Mouse (Mus musculus) embryonic stem cell, embryonic (primary cell): ENCODE measurements at regions not wholly inside any gene's neighbourhood (a gene's known extent, or its start where the extent isn't known, plus 50 kb on each side); places are given as distances from the start of the nearest gene placed in this dataset.

Experiments
- CTCF ChIA-PET, 4 experiments: fragments of 300-600 bp in 2 of 4; fragments of 350-600 bp in 2 of 4; sonication (Branson Sonifier 250); formaldehyde crosslinking; loops; one replicate each; lab custom pipeline; 2022; ENCODE audit warnings: inconsistent platforms in 2 of 4; lab: Charles Lee
- POLR2A ChIA-PET, 4 experiments: fragments of 300-600 bp in 2 of 4; fragments of 350-600 bp in 2 of 4; sonication (Branson Sonifier 250); formaldehyde crosslinking; loops; one replicate each; lab custom pipeline; 2022; ENCODE audit warnings: antibody characterized with exemption in 4 of 4, inconsistent platforms in 1 of 4; lab: Charles Lee

- CTCF ChIA-PET = no interaction called here
- POLR2A ChIA-PET = no interaction called here
These were observed 88.4 kb downstream of the AI593442 start for GRCm38 (mm10) chr9:52591188-52591587.

GRCm38 (mm10) chr9:52574066-52574465 lies 105.5 kb downstream of the AI593442 start:
- ChIA-PET CTCF (interaction anchor here in 1 of 4 experiments (0.5 kb wide), 1 partner anchor 808 kb away, joined by 3 read pairs; no protein-coding TSS in a partner anchor), POLR2A (no interaction called here)

DNA sequence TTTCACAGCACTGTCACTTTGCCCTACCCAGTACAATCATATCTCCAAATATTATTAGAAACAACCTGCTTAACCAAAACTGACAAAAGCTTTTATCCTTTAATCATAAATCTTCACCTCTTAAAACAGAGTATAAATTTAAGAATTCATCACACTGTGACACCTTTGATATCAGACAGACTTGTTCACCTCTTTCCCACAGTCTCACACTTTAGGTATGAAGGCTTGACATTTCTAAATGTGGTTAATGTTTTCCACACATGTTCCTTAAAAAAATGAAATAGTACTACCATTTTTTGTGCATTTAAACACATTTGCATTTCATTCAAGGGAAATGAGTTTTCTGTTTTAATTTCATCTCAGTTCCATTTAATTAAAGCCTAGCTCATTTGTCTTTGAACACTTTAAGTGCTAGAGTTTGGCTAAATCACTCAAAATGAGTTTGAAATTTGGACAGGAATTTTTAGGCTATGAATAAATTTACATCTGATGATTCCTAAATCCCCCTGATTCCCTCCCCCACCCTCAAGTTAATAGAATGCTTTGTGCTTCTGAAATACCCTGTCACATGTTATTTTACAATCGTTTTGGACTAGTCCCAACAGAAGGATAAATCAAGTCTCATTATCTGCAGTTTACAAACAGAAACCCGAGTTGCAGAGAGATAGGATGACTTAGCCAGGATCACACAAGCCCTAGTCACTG lies 127.9 kb downstream of the AI593442 start:
- ChIA-PET CTCF (no interaction called here), POLR2A (no interaction called here)

DNA sequence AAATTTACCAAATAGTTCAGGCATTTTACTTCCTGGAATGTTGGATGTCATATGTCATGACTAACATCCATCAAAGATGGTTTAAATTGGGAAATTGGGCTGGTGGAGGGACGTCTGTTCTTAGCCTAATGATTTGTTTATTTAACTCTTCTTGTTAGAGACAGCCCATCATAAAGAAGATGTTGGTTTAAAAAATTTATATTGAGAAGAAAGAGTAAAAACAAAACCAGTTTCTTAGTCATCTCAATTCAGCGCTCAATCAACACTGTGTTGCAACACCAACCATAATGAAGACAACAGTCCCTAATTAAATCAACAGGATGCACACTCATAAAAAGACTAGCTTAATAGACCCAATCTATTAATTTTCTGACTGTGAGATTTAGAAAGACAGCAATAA lies 133.5 kb downstream of the AI593442 start:
- ChIA-PET POLR2A (no interaction called here), CTCF (no interaction called here)

- CTCF ChIA-PET = no interaction called here
These were observed 140.5 kb downstream of the AI593442 start for GRCm38 (mm10) chr9:52539086-52539485.

DNA sequence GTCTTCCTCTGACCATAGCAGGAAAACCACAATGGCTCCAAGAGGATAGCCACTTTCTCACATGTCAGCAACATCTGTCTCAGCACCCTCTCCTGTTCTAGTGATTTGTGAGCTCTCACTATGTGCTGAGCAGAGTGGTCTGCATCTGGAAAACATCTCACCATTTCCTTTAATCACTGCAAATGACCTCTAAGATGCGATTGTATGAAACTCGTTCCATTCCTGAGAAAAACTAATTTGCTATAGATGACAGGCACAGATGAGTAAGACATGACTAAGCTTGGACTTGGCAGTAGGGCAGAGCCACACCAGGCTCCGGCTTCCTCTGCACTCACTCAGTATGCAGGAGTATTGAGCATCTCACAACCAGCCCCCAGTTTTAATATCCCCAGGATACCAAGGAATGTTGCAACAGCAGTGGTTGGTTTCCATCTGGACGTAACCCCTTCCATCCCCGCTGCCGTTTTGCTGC lies 150.1 kb downstream of the AI593442 start:
- CTCF ChIA-PET = no interaction called here
- POLR2A ChIA-PET = no interaction called here

More at GRCm38 (mm10) chr9:52539086-52539485, 140.5 kb downstream of the AI593442 start:
- POLR2A ChIA-PET = no interaction called here

DNA sequence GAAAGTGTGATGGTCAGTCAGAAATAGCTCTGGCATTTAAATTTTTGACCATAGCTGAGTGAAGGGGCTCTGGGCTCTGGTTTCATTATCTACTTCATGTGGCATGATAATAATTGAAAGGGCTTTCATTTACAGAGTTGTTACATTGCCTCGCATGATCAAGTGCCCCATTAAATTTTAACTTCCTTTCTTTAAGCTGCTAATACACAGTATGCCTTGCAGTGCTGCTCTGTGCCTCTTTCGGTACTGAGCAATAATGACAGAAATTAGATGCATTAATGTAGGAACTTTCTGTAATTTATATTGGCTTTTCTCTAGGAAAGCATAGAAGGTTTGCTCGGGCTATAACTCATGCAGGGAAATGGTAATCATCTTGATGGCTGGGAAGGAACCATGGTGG lies 179.1 kb downstream of the AI593442 start:
- CTCF ChIA-PET = no interaction called here
- POLR2A ChIA-PET = interaction anchor here in 1 of 4 experiments (0.6 kb wide), 1 partner anchor 31 kb away, joined by 5 read pairs; no protein-coding TSS in a partner anchor

DNA sequence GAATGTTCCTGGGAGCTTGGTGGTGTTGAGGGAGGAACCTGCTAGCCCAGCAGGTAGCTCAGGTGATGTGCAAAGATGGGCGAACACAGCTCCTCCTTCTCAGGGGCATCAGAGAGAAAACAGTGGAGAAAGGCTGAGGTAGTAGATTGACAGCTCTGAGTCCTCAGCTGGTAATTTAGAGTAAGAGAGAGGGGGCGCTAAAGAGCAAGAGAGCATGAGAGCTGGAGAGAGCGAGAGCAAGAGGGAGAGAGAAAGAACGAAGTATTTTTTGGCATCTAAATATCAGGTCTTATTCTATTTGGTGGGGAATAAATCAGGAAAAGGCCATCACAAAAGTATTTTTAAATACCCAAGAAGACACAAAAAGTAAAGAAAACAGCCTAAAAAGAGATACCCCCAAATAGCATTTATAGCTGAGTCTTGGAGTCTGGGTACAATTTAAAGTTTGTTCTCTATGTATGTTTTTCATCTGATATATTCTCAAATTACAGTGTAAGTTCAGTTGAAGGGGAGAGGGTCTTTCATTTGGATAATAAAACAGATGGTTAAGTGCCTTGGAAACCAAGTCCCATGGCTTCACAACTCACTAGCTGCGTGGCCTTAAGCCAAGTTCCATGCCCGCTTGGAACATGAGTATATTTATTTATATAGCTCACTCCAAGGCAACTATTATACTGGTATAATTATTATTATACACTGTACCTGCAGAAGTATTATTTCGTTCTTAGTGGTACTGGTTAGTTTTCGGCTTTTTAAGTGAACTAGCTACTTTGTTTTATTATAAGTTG lies 183.9 kb downstream of the AI593442 start:
- POLR2A ChIA-PET = interaction anchor here in 1 of 4 experiments (0.6 kb wide), 1 partner anchor 21 kb away, joined by 3 read pairs; no protein-coding TSS in a partner anchor

DNA sequence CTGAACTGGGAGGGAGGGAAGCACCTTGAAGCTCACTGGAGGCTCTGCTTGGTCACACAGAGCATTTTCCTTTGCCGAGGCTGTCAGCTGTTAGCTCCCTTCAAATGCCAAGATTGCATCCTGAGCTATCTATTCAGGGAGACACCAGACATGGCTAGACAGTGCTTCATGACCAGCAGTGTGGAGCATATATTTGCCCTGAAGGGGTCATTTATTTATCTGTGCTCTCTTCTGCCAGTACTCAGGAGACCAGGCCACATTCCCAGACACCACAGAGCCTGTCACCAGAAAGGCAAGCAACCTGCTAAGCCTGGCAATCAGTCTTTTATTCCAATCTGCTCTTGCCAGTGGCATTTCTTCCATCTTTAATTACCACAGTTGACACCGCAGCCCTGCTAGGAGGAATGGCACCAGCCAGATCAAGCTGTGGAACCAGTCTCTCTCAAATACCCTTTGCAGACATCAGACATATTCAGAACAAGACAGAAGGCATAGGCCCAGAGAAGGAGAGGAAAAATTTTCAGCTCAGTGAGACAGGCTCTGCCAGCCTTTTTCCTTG lies 186.6 kb downstream of the AI593442 start:
- ChIA-PET CTCF (interaction anchor here in 1 of 4 experiments (0.6 kb wide), 1 partner anchor 1490 kb away, joined by 5 read pairs; no protein-coding TSS in a partner anchor), POLR2A (no interaction called here)

More for the DNA sequence above, 183.9 kb downstream of the AI593442 start:
- CTCF ChIA-PET = interaction anchor here (0.5 to 1.6 kb wide), 15 partner anchors 9 to 649 kb away, joined by 3 to 7 read pairs (median 4); no protein-coding TSS in a partner anchor

GRCm38 (mm10) chr9:52473555-52474196 lies 205.9 kb downstream of the AI593442 start:
- ChIA-PET CTCF (interaction anchor here in 2 of 4 experiments (0.6 kb wide), 2 partner anchors 9 to 107 kb away, joined by 3 to 4 read pairs; no protein-coding TSS in a partner anchor), POLR2A (interaction anchor here in 1 of 4 experiments (1.2 kb wide), 1 partner anchor 14 kb away, joined by 3 read pairs; no protein-coding TSS in a partner anchor)

DNA sequence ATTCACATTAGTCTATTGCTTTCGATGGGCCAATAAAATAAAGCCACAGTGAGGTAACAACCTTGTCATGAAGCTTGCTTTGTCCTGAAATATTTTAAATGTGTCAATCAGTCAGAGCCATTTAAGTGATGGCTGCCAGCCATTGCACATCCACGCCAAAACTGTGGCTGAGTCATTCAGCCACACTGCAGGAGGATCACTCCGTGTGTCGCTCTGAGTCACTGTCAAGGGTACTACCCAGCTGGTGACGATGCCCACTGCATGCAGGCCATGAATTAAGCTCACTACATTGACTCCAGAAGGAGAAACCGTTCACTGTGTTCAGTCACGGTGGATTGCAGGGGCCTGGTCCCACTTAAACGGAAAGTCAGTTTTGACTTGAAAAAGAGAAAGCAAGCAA lies 206.7 kb downstream of the AI593442 start:
- ChIA-PET CTCF (interaction anchor here in 1 of 4 experiments (0.7 kb wide), 1 partner anchor 1153 kb away, joined by 3 read pairs; no protein-coding TSS in a partner anchor), POLR2A (no interaction called here)

- ChIA-PET CTCF (no interaction called here), POLR2A (no interaction called here)
These were observed 221.1 kb downstream of the AI593442 start for GRCm38 (mm10) chr9:52458518-52458917.

DNA sequence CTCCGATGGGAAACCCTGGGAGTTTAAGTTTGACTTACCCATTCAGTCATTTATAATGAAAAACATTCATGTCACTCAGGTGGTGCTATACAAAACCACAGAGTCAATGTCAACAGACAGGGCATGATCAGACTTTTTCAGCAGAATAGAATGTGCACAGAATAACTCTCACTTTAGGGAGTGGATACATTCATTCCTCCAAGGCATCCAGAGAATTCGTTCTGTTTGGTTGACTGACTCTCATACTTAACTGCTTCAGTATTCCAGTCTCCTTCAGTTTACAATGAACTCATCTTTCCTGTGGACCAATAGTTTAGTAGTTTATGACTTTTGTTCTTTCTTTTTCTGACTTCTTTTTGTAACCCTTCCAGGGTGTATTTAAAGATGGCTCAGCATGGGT lies 225.1 kb downstream of the AI593442 start:
- POLR2A ChIA-PET = no interaction called here
- CTCF ChIA-PET = no interaction called here

DNA sequence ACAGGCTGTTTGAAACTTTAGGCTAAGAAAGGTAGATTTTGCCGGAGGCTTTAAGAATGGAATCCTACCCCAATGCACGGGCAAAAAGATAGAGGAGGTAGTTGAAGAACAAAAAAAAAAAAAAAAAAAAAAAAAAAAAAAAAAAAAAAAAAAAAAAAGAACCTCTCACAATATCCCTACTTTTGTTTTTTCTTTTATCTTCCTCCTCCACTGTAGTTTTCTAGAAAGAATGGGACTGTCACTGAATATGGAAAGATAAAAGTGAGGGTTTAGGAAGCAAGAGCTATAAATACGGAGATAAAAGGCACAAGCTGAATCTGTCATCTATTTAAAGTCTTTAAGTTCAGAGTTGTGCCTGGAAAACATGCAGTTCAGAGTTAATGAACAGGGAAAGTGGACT lies 227.8 kb downstream of the AI593442 start:
- ChIA-PET POLR2A (no interaction called here), CTCF (no interaction called here)

- ChIA-PET POLR2A (no interaction called here), CTCF (no interaction called here)
These were observed 231.3 kb downstream of the AI593442 start for GRCm38 (mm10) chr9:52448245-52448644.

DNA sequence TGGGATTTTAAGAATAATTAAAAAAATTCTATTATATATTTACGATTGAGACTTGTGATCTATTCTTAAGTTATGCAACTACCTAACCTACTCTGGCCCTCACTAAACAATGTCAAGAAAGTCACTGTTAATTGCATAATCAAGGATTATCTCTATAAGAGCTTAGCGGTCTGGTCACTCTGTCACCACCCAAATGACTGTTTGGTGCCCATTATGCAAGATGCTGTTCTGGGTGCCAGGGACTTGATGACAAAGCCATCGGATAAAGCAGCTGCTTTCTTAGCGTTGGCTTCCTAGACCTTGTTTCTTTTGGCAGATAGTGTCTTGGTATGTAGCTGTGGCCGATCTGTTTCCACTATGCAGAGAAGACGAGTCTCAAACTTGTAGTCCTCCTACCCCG lies 236.4 kb downstream of the AI593442 start:
- ChIA-PET CTCF (no interaction called here), POLR2A (no interaction called here)

DNA sequence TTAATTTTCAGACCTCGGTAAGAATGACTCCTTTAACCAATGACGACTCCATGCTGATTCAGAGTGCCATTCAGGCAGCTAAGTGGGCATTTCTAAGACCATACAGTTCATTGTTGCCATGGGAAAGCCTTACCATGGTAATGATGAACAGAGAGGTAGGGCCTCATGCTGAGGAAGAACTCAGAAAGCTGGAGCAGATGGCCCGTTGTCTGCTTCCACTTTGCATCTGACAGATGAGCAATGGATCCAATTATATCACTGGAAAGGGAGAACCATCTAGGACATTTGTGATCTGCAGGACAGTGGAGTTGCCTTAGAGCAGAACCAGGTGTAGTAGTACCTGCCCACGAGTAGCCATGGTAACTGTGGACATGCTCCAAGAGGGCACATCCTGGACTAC lies 245.4 kb downstream of the AI593442 start:
- ChIA-PET CTCF (no interaction called here), POLR2A (no interaction called here)

- ChIA-PET CTCF (no interaction called here), POLR2A (no interaction called here)
These were observed 254.2 kb downstream of the AI593442 start for GRCm38 (mm10) chr9:52425413-52425812.

DNA sequence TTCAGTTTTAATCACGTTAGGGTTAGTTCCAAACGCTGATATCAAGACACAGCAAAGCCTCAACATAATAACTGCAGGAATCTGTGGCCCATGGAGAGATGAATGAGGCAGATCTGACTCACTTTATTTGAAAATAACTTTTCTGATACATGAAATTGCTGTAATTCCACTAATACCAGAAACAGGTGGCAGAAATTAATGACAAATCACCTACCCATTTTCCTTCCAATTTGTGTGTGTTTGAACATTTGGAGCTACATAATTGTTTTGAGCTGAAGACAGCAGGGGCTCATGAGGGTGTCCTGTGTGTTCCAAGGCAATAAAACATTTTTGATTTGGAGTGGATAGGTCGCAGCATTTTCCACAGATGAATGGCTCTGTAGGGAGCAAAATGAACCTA lies 254.2 kb upstream of the Zc3h12c start:
- ChIA-PET CTCF (no interaction called here), POLR2A (interaction anchor here in 1 of 4 experiments (0.6 kb wide), 1 partner anchor 16 kb away, joined by 3 read pairs; no protein-coding TSS in a partner anchor)
